Mouse (Mus musculus): ENCODE measurements around the gene Ascc1. TPM values are rescaled to one million over a fixed set of nuclear protein-coding genes. Genes with fewer than 3 reads are reported as not detected.

Ascc1 gene
- polyA plus RNA-seq, 1 experiment from 2014 or later, result 42.5 TPM

- H3K27me3 ChIP-seq (ENCODE audit: control insufficient read depth, insufficient read depth, low read length), result peaks cover 37% of the 10 kb centered on the region
- ATAC-seq (ENCODE audit: low FRiP score) (peak; percentile 78), DNase-seq (ENCODE audit: low spot score, missing footprints) (peak; percentile 97)
- H3K4me3 ChIP-seq (ENCODE audit: low read depth, low read length), result peak overlapping the region; percentile 66
- under 1% methylated on average over 56 of the region's 57 CpGs for WGBS
- H3K27ac ChIP-seq (ENCODE audit: low read depth, low read length), result peak overlapping the region; percentile 44; the same call in 1 of the 2 replicates
- no peaks in the 10 kb centered on the region for H3K9me3 ChIP-seq (ENCODE audit: control insufficient read depth, low read length)
- H3K9ac ChIP-seq (ENCODE audit: low read length), result peak overlapping the region; percentile 73
- H3K36me3 ChIP-seq (ENCODE audit: control insufficient read depth, insufficient read depth, low read length), result no peaks in the 10 kb centered on the region
- peak overlapping the region; percentile 91 for H3K4me2 ChIP-seq
- H3K4me1 ChIP-seq (ENCODE audit: control insufficient read depth, insufficient read depth, low read length), result peaks cover 17% of the 10 kb centered on the region
These were observed 104.1 kb downstream of the Ascc1 start for GRCm38 (mm10) chr10:60106531-60107186.

- H3K27me3 ChIP-seq (ENCODE audit: control insufficient read depth, insufficient read depth, low read length), result peaks cover 37% of the 10 kb centered on the region
- H3K9ac ChIP-seq (ENCODE audit: low read length), result peak overlapping the region; percentile 73
- peak overlapping the region; percentile 66 for H3K4me3 ChIP-seq (ENCODE audit: low read depth, low read length)
- peak overlapping the region; percentile 91 for H3K4me2 ChIP-seq
- peaks cover 17% of the 10 kb centered on the region for H3K4me1 ChIP-seq (ENCODE audit: control insufficient read depth, insufficient read depth, low read length)
- DNase-seq (ENCODE audit: low spot score, missing footprints), result peak; percentile 86
- H3K27ac ChIP-seq (ENCODE audit: low read depth, low read length), result no peak overlapping the region
- no peak for ATAC-seq (ENCODE audit: low FRiP score)
- 2% methylated on average over 27 of the region's 28 CpGs for WGBS
- no peaks in the 10 kb centered on the region for H3K36me3 ChIP-seq (ENCODE audit: control insufficient read depth, insufficient read depth, low read length)
- no peaks in the 10 kb centered on the region for H3K9me3 ChIP-seq (ENCODE audit: control insufficient read depth, low read length)
These were observed 104.8 kb downstream of the Ascc1 start for GRCm38 (mm10) chr10:60107448-60107847.

- ATAC-seq (ENCODE audit: low FRiP score), result no peak
- H3K27me3 ChIP-seq (ENCODE audit: control insufficient read depth, insufficient read depth, low read length), result peaks cover 37% of the 10 kb centered on the region
- peaks cover 17% of the 10 kb centered on the region for H3K4me1 ChIP-seq (ENCODE audit: control insufficient read depth, insufficient read depth, low read length)
- H3K9me3 ChIP-seq (ENCODE audit: control insufficient read depth, low read length), result no peaks in the 10 kb centered on the region
- no peak overlapping the region for H3K27ac ChIP-seq (ENCODE audit: low read depth, low read length)
- no peak overlapping the region for H3K9ac ChIP-seq (ENCODE audit: low read length)
- H3K4me2 ChIP-seq, result peak overlapping the region; percentile 91
- 37% methylated on average over 16 of the region's 17 CpGs for WGBS
- 0 out of 2 replicates have a peak overlapping the region, but pooled peaks have one; percentile 1 for H3K4me3 ChIP-seq (ENCODE audit: low read depth, low read length)
- no peak for DNase-seq (ENCODE audit: low spot score, missing footprints)
- H3K36me3 ChIP-seq (ENCODE audit: control insufficient read depth, insufficient read depth, low read length), result no peaks in the 10 kb centered on the region
These were observed 105.9 kb downstream of the Ascc1 start for GRCm38 (mm10) chr10:60108321-60109111.

GRCm38 (mm10) chr10:60109336-60109735 lies 106.7 kb downstream of the Ascc1 start:
- WGBS, result 79% methylated on average over 8 of the region's 8 CpGs
- no peak overlapping the region for H3K4me2 ChIP-seq
- peaks cover 17% of the 10 kb centered on the region for H3K4me1 ChIP-seq (ENCODE audit: control insufficient read depth, insufficient read depth, low read length)
- no peaks in the 10 kb centered on the region for H3K9me3 ChIP-seq (ENCODE audit: control insufficient read depth, low read length)
- no peaks in the 10 kb centered on the region for H3K36me3 ChIP-seq (ENCODE audit: control insufficient read depth, insufficient read depth, low read length)
- no peak for DNase-seq (ENCODE audit: low spot score, missing footprints)
- no peak overlapping the region for H3K4me3 ChIP-seq (ENCODE audit: low read depth, low read length)
- peaks cover 37% of the 10 kb centered on the region for H3K27me3 ChIP-seq (ENCODE audit: control insufficient read depth, insufficient read depth, low read length)
- H3K27ac ChIP-seq (ENCODE audit: low read depth, low read length), result no peak overlapping the region
- no peak overlapping the region for H3K9ac ChIP-seq (ENCODE audit: low read length)
- ATAC-seq (ENCODE audit: low FRiP score), result no peak

- no peak overlapping the region for H3K27ac ChIP-seq (ENCODE audit: low read depth, low read length)
- ATAC-seq (ENCODE audit: low FRiP score) (no peak), DNase-seq (ENCODE audit: low spot score, missing footprints) (no peak)
- no peak overlapping the region for H3K4me3 ChIP-seq (ENCODE audit: low read depth, low read length)
- H3K27me3 ChIP-seq (ENCODE audit: control insufficient read depth, insufficient read depth, low read length), result peaks cover 34% of the 10 kb centered on the region
- 80% methylated on average over 8 of the region's 8 CpGs for WGBS
- H3K9me3 ChIP-seq (ENCODE audit: control insufficient read depth, low read length), result no peaks in the 10 kb centered on the region
- no peak overlapping the region for H3K9ac ChIP-seq (ENCODE audit: low read length)
- H3K4me2 ChIP-seq, result no peak overlapping the region
- no peaks in the 10 kb centered on the region for H3K36me3 ChIP-seq (ENCODE audit: control insufficient read depth, insufficient read depth, low read length)
- H3K4me1 ChIP-seq (ENCODE audit: control insufficient read depth, insufficient read depth, low read length), result peaks cover 17% of the 10 kb centered on the region
These were observed 107.4 kb downstream of the Ascc1 start for GRCm38 (mm10) chr10:60109989-60110388.

GRCm38 (mm10) chr10:60110908-60111475 lies 108.4 kb downstream of the Ascc1 start:
- no peak overlapping the region for H3K4me3 ChIP-seq (ENCODE audit: low read depth, low read length)
- WGBS, result 88% methylated on average over 10 of the region's 10 CpGs
- no peak overlapping the region for H3K4me2 ChIP-seq
- no peak overlapping the region for H3K27ac ChIP-seq (ENCODE audit: low read depth, low read length)
- no peaks in the 10 kb centered on the region for H3K36me3 ChIP-seq (ENCODE audit: control insufficient read depth, insufficient read depth, low read length)
- H3K9me3 ChIP-seq (ENCODE audit: control insufficient read depth, low read length), result no peaks in the 10 kb centered on the region
- DNase-seq (ENCODE audit: low spot score, missing footprints) (no peak), ATAC-seq (ENCODE audit: low FRiP score) (no peak)
- H3K9ac ChIP-seq (ENCODE audit: low read length), result no peak overlapping the region
- peaks cover 26% of the 10 kb centered on the region for H3K27me3 ChIP-seq (ENCODE audit: control insufficient read depth, insufficient read depth, low read length)
- H3K4me1 ChIP-seq (ENCODE audit: control insufficient read depth, insufficient read depth, low read length), result peaks cover 19% of the 10 kb centered on the region

- Histone ChIP-seq H3K27me3 (ENCODE audit: control insufficient read depth, insufficient read depth, low read length) (no peaks in the 10 kb centered on the region), H3K4me3 (ENCODE audit: low read depth, low read length) (no peak overlapping the region), H3K4me2 (no peak overlapping the region), H3K27ac (ENCODE audit: low read depth, low read length) (no peak overlapping the region), H3K4me1 (ENCODE audit: control insufficient read depth, insufficient read depth, low read length) (peaks cover 13% of the 10 kb centered on the region), H3K36me3 (ENCODE audit: control insufficient read depth, insufficient read depth, low read length) (no peaks in the 10 kb centered on the region), H3K9ac (ENCODE audit: low read length) (no peak overlapping the region), H3K9me3 (ENCODE audit: control insufficient read depth, low read length) (no peaks in the 10 kb centered on the region)
- no peak for ATAC-seq (ENCODE audit: low FRiP score)
- no peak for DNase-seq (ENCODE audit: low spot score, missing footprints)
- 91% methylated on average over 9 of the region's 9 CpGs for WGBS
These were observed 111.5 kb downstream of the Ascc1 start for GRCm38 (mm10) chr10:60113965-60114690.

- no peaks in the 10 kb centered on the region for H3K36me3 ChIP-seq (ENCODE audit: control insufficient read depth, insufficient read depth, low read length)
- DNase-seq (ENCODE audit: low spot score, missing footprints), result peak; percentile 94
- 3% methylated on average over 14 of the region's 14 CpGs for WGBS
These were observed 113.0 kb downstream of the Ascc1 start for GRCm38 (mm10) chr10:60115345-60116185.

More at GRCm38 (mm10) chr10:60115345-60116185, 113.0 kb downstream of the Ascc1 start:
- Histone ChIP-seq H3K9ac (ENCODE audit: low read length) (peak overlapping the region; percentile 53), H3K4me3 (ENCODE audit: low read depth, low read length) (peak overlapping the region; percentile 15; the same call in 1 of the 2 replicates), H3K9me3 (ENCODE audit: control insufficient read depth, low read length) (no peaks in the 10 kb centered on the region), H3K4me2 (peak overlapping the region; percentile 42), H3K27ac (ENCODE audit: low read depth, low read length) (peak overlapping the region; percentile 57), H3K27me3 (ENCODE audit: control insufficient read depth, insufficient read depth, low read length) (no peaks in the 10 kb centered on the region), H3K4me1 (ENCODE audit: control insufficient read depth, insufficient read depth, low read length) (peaks cover 13% of the 10 kb centered on the region)
- ATAC-seq (ENCODE audit: low FRiP score), result peak; percentile 84
